Mouse (Mus musculus): ENCODE measurements at regions not wholly inside any gene's neighbourhood (a gene's known extent, or its start where the extent isn't known, plus 50 kb on each side); places are given as distances from the start of the nearest gene placed in this dataset.

- H3K27ac ChIP-seq, result no peak overlapping the region
- no peaks in the 10 kb centered on the region for H3K4me1 ChIP-seq (ENCODE audit: control insufficient read depth, insufficient read depth, low read length)
- H3K4me3 ChIP-seq, result no peak overlapping the region
- H3K36me3 ChIP-seq (ENCODE audit: control insufficient read depth, insufficient read depth, low read length), result no peaks in the 10 kb centered on the region
- H3K9ac ChIP-seq (ENCODE audit: low read depth, low read length), result no peak overlapping the region
- TF ChIP-seq CTCF (IDR thresholded peaks at IDR 0.05), result no peak
- TF ChIP-seq EP300 (IDR thresholded peaks at IDR 0.05; ENCODE audit: insufficient read depth, low read depth, low read length), result no peak
- no peak for TF ChIP-seq POLR2A (IDR thresholded peaks at IDR 0.05; ENCODE audit: insufficient read depth, low read depth, low read length)
- no peak for DNase-seq
- peaks cover 10% of the 10 kb centered on the region for H3K27me3 ChIP-seq (ENCODE audit: control insufficient read depth, insufficient read depth, low read length)
- WGBS, result 58% methylated on average over 4 of the region's 4 CpGs
- no peaks in the 10 kb centered on the region for H3K79me2 ChIP-seq (replicated peaks; ENCODE audit: control insufficient read depth, insufficient read depth, low read length)
- intact Hi-C loops (cut with DNase I), result no loop called here
These were observed 489.5 kb downstream of the Prss52 start for GRCm38 (mm10) chr14:64593564-64593963.

DNA sequence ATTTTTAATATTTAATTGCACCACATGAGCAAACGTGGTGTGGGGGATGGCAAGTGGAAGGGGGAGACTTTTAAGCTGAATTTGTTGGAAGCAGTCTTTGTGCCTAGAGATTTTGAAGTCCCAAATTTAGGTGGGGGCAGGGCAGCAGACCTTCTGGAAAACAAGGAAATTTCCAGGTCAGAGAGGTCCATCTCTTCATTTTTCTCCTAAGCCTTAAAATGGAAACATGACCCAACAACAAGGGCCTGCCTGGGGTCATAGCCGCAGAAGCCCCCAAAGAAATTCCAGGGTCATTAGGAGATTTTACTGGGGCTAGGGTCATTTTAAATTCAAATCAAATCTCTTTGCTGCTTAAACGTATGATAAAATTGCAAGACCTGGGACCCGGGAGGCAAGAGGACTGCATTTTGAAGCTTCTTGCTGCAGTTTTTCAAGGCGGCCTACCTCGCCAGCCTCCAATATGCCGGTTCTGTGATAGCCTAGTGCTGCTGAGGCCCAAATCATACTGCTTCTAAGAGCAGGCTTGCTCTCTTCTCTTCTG, 490.0 kb downstream of the Prss52 start:
- no peak for TF ChIP-seq POLR2A (IDR thresholded peaks at IDR 0.05; ENCODE audit: insufficient read depth, low read depth, low read length)
- intact Hi-C loops (cut with DNase I), result no loop called here
- no peaks in the 10 kb centered on the region for H3K36me3 ChIP-seq (ENCODE audit: control insufficient read depth, insufficient read depth, low read length)
- no peak for DNase-seq
- H3K4me3 ChIP-seq, result no peak overlapping the region
- 78% methylated on average over 7 of the region's 7 CpGs for WGBS
- peaks cover 9% of the 10 kb centered on the region for H3K27me3 ChIP-seq (ENCODE audit: control insufficient read depth, insufficient read depth, low read length)
- H3K27ac ChIP-seq, result no peak overlapping the region
- H3K4me1 ChIP-seq (ENCODE audit: control insufficient read depth, insufficient read depth, low read length), result no peaks in the 10 kb centered on the region
- H3K9ac ChIP-seq (ENCODE audit: low read depth, low read length), result no peak overlapping the region
- no peaks in the 10 kb centered on the region for H3K79me2 ChIP-seq (replicated peaks; ENCODE audit: control insufficient read depth, insufficient read depth, low read length)

DNA sequence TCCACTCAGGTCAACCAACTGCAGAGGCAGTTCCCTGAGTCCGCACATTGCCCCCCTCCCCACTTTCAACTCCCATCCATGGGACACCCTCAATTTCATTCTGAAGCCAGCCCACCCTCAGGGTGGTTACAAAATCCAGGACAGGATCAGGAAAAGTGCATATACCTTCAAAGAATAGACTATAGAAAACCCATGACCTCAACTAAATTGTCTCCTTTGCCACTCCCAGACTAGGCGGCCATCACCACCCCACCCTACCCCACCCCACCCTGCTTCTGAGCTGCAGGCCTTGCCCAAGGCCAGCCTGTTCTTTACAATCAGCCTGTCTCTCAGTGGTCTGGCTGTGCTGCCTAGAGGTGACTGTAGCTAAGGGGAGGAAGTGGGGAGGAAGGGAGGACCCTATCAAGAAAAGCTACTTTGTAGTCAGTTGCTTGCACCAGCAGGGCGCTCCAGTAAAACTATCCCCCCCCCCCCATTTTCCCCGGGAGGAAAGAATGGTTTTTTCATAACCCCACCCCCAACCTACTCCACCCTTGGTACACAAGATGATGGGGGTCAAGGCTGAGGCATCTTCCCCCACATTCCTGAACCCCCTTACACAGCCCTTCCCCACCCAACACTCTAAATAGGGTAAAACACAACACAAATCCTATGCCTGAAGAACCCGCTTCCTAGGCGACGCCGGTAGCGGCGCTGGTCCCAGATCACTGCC, 490.9 kb downstream of the Prss52 start:
- H3K27ac ChIP-seq, result no peak overlapping the region
- H3K27me3 ChIP-seq (ENCODE audit: control insufficient read depth, insufficient read depth, low read length), result peaks cover 7% of the 10 kb centered on the region
- no peaks in the 10 kb centered on the region for H3K79me2 ChIP-seq (replicated peaks; ENCODE audit: control insufficient read depth, insufficient read depth, low read length)
- H3K9ac ChIP-seq (ENCODE audit: low read depth, low read length), result no peak overlapping the region
- no peak overlapping the region for H3K4me3 ChIP-seq
- no peaks in the 10 kb centered on the region for H3K4me1 ChIP-seq (ENCODE audit: control insufficient read depth, insufficient read depth, low read length)
- TF ChIP-seq CTCF (IDR thresholded peaks at IDR 0.05) (no peak), EP300 (IDR thresholded peaks at IDR 0.05; ENCODE audit: insufficient read depth, low read depth, low read length) (no peak), POLR2A (IDR thresholded peaks at IDR 0.05; ENCODE audit: insufficient read depth, low read depth, low read length) (no peak)
- WGBS, result 74% methylated on average over 10 of the region's 10 CpGs
- no peak for DNase-seq
- intact Hi-C loops (cut with DNase I), result no loop called here
- no peaks in the 10 kb centered on the region for H3K36me3 ChIP-seq (ENCODE audit: control insufficient read depth, insufficient read depth, low read length)

- intact Hi-C loops (cut with DNase I), result no loop called here
- H3K9ac ChIP-seq (ENCODE audit: low read depth, low read length), result no peak overlapping the region
- no peaks in the 10 kb centered on the region for H3K79me2 ChIP-seq (replicated peaks; ENCODE audit: control insufficient read depth, insufficient read depth, low read length)
- no peak for DNase-seq
- H3K27ac ChIP-seq, result no peak overlapping the region
- H3K36me3 ChIP-seq (ENCODE audit: control insufficient read depth, insufficient read depth, low read length), result no peaks in the 10 kb centered on the region
- TF ChIP-seq CTCF (IDR thresholded peaks at IDR 0.05), result no peak
- no peak for TF ChIP-seq EP300 (IDR thresholded peaks at IDR 0.05; ENCODE audit: insufficient read depth, low read depth, low read length)
- no peak for TF ChIP-seq POLR2A (IDR thresholded peaks at IDR 0.05; ENCODE audit: insufficient read depth, low read depth, low read length)
- no peak overlapping the region for H3K4me3 ChIP-seq
- 78% methylated on average over 1 of the region's 1 CpGs for WGBS
- H3K27me3 ChIP-seq (ENCODE audit: control insufficient read depth, insufficient read depth, low read length), result peaks cover 3% of the 10 kb centered on the region
- H3K4me1 ChIP-seq (ENCODE audit: control insufficient read depth, insufficient read depth, low read length), result no peaks in the 10 kb centered on the region
These were observed 491.4 kb downstream of the Prss52 start for GRCm38 (mm10) chr14:64595523-64595889.

DNA sequence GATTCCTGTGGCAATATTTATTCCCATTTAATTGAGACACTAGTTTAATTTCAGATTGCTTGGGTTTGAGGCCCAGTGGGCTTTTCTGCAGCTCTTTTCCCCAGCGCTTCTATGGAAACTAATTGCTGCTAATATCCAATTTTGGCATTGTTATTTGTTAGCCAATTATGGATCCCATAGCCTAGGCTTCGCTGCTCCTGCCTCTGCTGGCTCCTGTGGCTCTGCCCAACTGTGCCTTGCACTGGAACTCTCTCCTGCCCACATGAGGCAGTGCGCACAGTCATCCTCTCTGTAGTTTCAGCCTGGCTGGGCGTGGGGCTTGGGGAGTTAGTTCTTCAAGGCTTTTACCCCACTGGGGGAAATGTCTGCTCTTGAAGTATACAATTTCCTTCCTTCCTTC, 491.8 kb downstream of the Prss52 start:
- no peaks in the 10 kb centered on the region for H3K79me2 ChIP-seq (replicated peaks; ENCODE audit: control insufficient read depth, insufficient read depth, low read length)
- no peak overlapping the region for H3K27ac ChIP-seq
- H3K4me3 ChIP-seq, result no peak overlapping the region
- WGBS, result 92% methylated on average over 4 of the region's 4 CpGs
- H3K9ac ChIP-seq (ENCODE audit: low read depth, low read length), result no peak overlapping the region
- H3K27me3 ChIP-seq (ENCODE audit: control insufficient read depth, insufficient read depth, low read length), result no peaks in the 10 kb centered on the region
- intact Hi-C loops (cut with DNase I), result no loop called here
- H3K36me3 ChIP-seq (ENCODE audit: control insufficient read depth, insufficient read depth, low read length), result no peaks in the 10 kb centered on the region
- H3K4me1 ChIP-seq (ENCODE audit: control insufficient read depth, insufficient read depth, low read length), result no peaks in the 10 kb centered on the region
- TF ChIP-seq EP300 (IDR thresholded peaks at IDR 0.05; ENCODE audit: insufficient read depth, low read depth, low read length) (no peak), CTCF (IDR thresholded peaks at IDR 0.05) (no peak), POLR2A (IDR thresholded peaks at IDR 0.05; ENCODE audit: insufficient read depth, low read depth, low read length) (no peak)
- DNase-seq, result no peak

- TF ChIP-seq EP300 (IDR thresholded peaks at IDR 0.05; ENCODE audit: insufficient read depth, low read depth, low read length) (no peak), POLR2A (IDR thresholded peaks at IDR 0.05; ENCODE audit: insufficient read depth, low read depth, low read length) (no peak), CTCF (IDR thresholded peaks at IDR 0.05) (no peak)
These were observed 493.1 kb downstream of the Prss52 start for GRCm38 (mm10) chr14:64597218-64597617.

More at GRCm38 (mm10) chr14:64597218-64597617, 493.1 kb downstream of the Prss52 start:
- H3K27me3 ChIP-seq (ENCODE audit: control insufficient read depth, insufficient read depth, low read length), result no peaks in the 10 kb centered on the region; the same call in 1 of the 2 replicates
- H3K4me3 ChIP-seq, result no peak overlapping the region
- no peaks in the 10 kb centered on the region for H3K36me3 ChIP-seq (ENCODE audit: control insufficient read depth, insufficient read depth, low read length)
- WGBS, result 69% methylated on average over 8 of the region's 8 CpGs
- no peaks in the 10 kb centered on the region for H3K4me1 ChIP-seq (ENCODE audit: control insufficient read depth, insufficient read depth, low read length)
- H3K9ac ChIP-seq (ENCODE audit: low read depth, low read length), result no peak overlapping the region
- no peaks in the 10 kb centered on the region for H3K79me2 ChIP-seq (replicated peaks; ENCODE audit: control insufficient read depth, insufficient read depth, low read length)
- DNase-seq, result no peak
- intact Hi-C loops (cut with DNase I), result no loop called here
- H3K27ac ChIP-seq, result no peak overlapping the region

Small RNAs in the stretch of these regions (microRNA-seq; reads per million reads assigned to microRNA genes)
- gene Mir124a-1 (0 reads per million in 2 experiments), gene Mir3078 (0 to 1.1 reads per million in 2 experiments)

All from heart, adult 2 months (tissue).